Mouse (Mus musculus) yolk sac, embryonic 10.5 days (tissue): ENCODE results near the gene Tada1.

Experiments used
- DNase-seq: peaks from one replicate; pipeline ENCODE4 v3.0.0-alpha.2; 2017; ENCODE audit warnings: low spot score

Tada1 gene

DNA sequence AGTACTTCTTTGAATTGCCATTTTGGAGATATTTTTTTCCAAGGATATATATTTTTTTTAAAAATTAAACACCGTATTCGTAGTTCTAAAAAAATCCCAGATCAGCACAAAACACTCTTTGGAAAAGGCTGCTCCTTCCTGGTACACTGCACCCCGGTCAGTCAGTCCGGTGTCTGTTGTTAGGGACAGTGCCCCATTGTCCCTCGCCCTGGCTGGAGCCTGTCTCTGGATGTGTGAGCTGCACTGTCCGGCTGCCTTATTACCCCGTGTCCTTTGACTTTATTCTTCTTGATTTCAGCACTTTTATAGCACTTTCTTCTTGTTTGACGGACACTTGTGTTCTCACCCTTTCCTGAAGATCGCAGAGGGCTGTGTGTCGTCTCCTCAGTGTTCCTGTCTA, 5.7 kb downstream of the Tada1 start:
- DNase-seq: no peak

DNA sequence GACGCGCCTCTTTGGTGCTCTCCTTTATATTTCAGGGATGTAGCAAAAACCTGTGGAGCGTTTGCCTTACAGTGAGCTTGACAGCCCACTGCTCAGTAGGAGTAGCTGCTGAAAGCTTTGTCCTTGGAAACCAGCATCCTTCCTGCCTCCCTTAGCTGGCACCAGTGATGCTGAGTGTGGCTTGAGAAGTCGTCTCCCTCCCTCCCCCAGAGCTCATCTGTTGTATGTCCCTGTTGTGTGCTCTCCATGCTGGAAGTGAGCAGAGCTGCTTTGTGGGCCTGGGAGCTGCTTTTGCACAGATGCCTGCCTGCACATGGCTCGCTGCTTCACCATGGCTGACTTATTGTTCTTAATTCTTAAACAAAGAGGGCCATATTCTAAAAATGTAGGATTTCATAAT, 6.5 kb downstream of the Tada1 start:
- no peak for DNase-seq

DNA sequence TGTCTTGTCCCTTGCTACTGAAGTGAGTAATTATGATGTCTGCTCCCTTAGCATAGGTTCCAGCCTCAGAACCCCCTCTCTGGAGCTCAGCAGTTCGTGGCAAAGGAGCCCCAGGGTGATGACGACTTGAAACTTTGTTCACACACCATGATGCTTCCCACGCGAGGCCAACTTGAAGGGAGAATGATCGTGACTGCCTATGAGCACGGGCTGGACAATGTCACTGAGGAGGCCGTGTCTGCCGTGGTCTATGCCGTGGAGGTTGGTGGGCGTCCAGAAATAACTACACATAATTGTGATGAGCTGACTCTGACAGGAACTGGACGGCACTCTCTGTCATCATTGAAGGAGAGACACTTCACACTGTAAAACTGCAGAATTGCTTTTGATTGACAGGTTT, 9.6 kb downstream of the Tada1 start:
- no peak for DNase-seq

DNA sequence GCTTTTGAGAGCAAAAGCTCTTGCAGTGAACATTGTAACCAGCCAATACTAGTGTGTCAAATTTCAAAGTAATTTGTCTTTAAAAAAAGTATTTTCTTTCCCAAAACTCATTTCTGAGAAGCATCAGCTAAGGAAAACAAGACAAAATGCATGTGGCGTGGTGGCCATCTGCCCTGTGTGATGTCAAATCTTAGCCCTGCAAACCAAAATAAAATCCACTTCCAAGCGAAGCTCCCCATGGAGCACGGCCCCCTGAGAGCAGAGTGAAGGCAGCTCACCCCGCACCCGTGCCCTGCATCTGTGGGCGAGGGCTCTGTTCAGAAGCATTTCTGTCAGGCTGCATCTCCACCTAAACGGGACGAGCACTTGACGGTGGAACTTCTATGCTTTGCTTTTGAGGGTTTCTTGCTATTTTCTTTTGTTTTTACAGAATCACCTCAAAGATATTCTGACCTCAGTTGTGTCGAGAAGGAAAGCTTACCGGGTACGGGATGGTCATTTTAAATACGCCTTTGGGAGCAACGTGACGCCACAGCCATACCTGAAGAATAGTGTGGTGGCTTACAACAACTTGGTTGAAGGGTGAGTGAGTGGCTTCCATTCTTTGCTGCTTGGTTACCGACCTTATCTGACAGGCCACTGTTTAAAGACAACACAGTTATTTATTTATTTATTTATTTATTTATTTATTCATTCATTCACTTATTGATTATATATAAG, 10.7 kb downstream of the Tada1 start:
- no peak for DNase-seq

DNA sequence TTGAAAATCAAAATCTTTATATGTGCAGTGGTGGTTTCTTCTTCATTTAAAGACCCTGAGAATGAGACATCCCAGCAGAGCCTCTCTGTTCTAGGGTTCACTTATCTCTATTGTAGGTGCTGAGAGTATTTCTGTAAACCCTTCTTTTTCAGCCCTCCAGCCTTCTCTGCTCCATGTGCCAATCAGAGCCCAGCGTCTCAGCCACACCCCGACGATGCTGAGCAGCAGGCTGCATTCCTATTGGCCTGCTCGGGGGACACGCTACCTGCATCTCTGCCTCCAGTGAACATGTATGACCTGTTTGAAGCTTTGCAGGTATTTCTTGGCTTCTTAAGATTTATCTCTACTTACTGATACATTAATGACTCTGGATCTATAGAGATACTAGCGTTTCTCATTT, 12.8 kb downstream of the Tada1 start:
- no peak for DNase-seq

DNA sequence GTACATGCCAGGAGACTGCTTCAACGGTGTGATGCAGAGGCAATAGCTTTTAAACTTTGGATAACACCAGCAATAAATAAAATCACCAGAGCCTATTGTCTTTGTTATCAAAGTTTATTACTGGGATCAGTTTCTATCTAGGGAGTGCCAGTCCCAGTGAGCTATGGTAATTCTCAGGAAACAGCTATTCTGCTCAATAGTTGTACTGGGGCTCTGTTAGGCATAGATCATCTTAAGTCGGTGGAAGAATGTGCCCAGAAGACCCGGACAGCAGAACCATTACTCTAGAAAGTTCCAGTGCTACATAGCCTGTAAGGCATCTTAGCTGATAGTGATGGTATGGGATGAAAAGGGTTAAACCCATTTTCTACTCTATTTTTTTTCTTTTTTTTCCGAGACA, 15.9 kb downstream of the Tada1 start:
- no peak for DNase-seq

DNA sequence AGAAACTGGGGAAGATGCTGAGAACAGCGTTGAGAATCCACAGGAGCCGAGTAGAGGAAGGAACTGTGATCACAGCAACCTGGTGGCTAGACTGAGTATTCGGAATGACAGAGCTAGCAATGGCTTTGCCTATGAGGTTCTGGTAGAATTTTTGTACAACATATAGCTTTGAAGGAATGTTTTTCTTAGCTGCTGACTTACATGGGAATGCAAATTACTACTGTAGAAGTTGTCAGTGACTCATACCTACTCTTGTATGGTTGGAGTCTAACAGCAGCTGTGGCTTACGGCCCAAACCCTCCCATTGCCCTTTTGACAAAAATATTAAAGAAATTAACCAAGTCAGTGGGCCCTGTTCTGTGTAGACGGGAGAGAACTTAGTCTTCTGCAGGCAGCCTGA, 16.8 kb downstream of the Tada1 start:
- no peak for DNase-seq

DNA sequence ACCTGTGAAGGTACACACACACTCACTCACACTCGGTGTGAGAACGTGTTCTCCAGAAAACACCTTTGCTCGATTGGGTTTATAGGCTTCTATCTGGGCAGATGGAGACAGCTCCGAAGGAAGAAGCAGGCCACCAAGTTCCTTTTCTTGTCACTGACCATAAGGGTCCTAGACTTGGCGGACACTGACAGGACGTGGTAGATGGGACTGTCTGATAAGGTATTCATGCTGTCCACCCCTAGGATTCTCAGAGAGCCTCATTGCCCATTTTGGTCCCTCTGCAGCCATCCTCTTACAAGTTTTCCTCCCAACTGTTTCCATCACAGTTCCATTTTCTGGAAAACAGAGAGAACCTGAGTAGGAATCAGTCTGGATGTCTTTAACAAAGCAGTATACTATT, 17.5 kb downstream of the Tada1 start:
- no peak for DNase-seq

DNA sequence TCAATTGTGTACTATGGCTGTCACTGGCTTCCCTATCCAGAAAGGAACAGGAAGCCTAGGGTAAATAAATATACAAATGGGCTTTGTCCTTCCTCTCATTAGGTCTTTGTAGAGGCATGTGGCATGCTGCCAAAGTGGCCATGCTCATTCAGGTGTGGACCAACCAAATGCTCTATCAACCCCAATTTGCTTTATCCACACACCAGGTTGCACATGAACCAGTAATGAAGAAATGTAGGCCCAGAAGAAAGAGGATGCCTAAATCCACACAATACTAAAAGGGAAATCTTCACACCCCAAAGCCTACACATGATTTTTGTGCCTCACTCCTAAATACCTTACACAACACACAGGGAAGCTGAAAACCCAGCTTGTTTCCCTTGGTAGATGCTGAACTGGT, 22.6 kb downstream of the Tada1 start:
- DNase-seq: no peak

DNA sequence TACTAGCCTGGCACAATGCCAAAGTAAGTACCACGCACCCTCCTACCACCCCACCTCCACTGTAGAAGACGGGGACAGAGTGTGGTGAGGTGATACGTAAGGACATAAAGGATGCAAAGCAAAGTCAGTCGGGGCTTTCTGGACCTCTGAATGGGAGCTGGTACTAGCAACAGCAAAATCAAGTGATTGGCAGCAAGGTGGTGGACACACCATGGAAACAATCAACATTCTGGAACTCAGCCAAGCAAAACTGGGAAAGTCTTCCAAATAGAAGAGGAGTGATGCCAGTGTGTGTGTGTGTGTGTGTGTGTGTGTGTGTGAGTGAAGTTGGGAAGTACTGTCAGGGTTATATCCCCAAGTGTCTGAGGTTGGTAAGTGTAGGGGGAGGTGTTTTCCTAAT, 23.1 kb downstream of the Tada1 start:
- DNase-seq: no peak

DNA sequence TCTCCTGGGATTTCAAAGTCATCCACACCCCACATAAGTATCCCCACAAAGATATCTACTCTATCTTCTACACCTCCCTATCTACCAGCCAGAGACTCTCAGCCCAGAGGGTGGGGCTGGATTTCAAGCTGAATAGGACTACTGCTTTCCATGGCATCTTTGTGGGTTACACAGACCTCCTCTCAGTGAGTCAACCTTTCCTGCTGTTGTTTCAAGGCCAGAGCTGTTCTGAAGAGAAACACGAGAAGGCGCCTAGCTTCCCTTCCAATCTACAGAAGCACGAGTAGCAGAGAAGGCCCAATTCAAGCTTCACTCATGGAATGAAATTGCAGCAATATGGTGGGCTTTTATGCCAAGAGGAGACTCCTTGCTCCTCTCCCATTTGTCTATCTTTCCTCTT, 24.9 kb downstream of the Tada1 start:
- DNase-seq: no peak

DNA sequence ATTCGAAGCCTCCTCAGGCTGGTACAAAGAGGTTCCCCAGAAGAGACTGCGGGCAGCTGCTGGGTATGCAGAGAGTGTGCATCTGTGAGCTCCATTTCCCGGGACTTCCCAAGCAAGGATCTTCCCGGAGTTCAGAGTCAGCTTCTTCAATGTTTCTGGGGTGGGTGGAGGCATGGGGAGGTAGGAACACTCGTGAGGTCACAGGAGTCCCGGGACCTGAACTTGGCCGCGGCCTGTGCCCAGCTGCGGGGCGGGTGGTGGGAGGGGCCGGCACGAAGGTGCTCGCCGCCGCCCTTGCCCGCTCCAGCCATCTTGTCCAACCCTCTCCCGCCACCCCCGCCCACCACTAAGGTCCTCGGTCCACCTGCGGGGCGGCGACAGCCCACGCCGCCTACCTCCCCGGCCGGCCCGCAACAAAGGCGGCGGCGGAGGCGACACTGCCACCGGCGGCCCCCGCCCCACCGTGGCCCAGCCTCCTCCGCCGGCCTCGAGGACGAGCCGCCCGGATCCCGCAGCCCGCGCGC, 30.3 kb downstream of the Tada1 start:
- DNase-seq: peak; percentile 66

DNA sequence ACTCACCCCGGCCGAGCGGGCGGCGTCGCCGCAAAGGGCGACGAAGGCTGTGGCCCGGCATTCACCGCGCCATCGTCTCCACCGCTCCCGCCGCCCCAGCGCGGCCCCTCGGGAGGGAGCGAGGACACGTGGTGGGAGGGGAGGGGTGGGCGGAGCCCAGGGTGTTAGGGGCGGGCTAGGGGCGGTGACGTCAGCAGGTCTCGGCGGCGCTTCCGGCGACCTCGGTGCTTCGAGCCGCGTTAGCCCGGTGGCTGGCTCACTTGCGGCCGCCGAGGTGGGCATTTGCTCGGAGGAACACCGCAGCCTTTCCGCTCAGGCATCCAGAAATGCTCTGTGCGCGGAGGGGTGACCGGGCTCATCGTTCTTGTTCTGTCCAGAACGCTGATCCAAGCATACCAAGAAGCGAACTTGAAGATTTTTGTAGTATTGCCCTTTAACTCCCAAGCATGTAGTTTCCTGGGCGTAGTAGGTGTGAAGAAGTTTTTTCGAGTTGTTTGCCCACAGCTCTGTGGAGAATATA, 30.9 kb downstream of the Tada1 start, which contains the start of gene Pogk:
Gene Pogk, minus strand, starts transcription at position 163 of the 520 bp plus-strand sequence.
- peak; percentile 86 for DNase-seq

DNA sequence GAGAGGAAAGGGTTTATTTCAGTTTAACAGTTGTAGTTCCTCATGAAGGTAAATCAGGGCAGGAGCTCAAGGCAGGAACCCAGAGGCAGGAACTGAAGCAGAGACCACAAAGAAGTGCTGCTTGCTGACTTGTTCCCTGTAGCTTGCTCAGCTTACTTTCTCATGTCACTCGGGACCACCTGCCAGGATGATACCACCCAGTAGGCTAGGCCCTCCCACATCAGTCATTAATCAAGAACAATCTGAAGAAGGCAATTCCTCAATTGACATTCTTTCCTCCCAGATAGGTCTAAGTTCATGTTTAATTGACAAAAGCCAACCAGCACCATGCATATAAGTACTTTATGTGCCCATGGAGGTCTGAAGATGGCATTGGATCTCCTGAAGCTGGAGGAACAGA, 32.6 kb downstream of the Tada1 start:
- DNase-seq: no peak

DNA sequence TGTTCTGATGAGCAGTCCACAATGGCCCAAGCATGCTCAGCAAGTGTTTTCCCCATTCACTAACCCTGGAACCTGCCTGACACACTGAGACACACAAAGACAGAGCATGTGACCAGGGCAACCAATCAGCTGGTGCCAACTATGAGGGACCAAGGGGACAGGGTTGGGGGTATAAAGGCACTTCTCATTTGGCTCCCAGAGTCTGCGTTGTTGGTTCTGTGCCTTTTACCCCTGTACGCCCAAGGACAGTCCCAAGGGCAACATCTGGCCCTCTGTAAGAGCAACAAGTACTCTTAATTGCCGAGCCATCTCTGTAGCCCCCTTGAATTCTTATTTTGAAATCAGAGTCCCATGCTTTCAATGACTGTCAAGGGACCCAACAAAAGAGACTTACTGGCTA, 33.4 kb downstream of the Tada1 start:
- no peak for DNase-seq

DNA sequence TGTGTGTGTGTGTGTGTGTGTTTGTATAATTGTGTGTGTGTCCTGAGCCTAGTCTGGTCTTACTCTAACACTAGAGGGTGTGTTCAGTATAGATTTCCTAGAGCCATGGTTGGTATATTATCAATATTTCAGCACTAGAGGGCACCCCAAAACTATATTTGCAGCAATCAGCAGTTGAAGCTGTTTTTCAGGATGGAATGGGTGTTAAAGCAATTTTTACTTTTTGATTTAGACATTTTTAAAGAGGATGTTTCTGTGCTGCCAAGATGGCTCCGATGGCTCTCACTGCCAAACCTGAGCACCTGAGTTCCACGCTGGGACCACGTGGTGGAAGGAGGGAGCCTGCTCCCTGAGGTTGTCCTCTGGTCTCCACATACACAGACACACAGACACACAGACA, 50.2 kb downstream of the Tada1 start:
- no peak for DNase-seq

DNA sequence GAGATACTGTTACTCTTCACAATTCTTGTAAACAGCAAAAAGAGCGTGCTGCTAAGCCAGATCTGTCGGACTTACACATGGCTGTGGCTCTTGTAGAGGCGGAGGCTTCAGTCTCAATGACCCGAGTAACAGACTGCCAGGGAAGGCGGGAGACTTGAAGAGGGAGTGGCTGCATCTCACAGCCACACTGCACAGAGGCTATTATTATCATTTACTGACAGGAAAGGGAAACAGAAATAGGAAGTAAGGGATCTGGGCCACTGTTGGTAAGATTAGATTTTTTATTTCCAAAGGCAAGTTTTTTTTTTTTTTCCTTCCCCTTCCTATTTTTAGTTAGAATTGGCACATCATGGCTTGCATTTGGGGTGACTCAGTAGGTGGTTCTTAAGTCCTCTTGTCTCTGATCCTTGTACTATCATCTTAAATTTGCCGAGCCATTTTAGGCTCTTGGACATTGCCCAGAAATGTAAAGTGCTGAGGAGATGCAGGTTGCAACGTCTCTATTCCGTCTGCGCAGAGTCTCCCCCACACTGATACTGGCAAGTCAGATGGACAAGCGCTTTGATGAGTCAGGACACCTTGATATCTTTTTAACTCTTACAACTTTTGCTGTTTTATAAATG, 51.0 kb downstream of the Tada1 start:
- no peak for DNase-seq

DNA sequence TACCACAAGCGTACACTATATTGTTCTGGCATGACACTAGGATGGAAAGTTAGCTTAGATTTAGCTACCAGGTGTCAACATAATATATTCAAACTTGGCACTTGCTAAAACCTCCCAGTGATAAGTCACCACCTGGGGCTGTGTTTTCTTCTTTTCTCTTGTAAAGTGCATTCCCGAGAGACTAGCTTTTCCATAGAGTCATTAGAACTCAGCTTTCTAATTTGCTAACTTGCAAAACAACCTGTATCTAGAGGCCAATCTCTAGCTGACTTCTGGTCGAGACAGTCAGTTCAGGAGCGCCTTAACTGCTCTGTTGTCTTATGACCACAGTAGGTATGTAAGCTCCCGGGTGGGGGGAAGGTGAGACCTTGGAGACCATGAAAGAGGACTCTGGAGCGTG, 60.5 kb downstream of the Tada1 start:
- DNase-seq: no peak

DNA sequence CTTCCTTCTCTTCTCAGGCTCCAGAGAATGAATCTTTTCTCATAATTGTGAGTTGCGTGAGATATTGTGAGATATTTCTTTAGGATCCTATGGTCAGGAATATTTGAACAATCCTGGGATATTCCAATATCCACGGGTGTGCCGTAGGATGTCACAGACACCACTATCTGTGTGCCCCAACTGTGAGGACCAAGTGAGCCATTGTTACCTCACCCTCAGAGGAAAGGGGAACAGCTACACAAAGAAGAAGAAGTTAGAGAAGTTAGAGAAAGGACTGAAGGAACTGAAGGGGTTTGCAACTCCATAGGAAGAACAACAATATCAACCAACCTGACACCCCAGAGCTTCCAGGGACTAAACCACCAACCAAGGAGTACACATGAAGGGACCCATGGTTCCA, 63.1 kb downstream of the Tada1 start:
- no peak for DNase-seq
